Mouse (Mus musculus) cortical plate, adult 2 months (tissue): ENCODE measurements around the gene Sox13.

Source experiments
- CTCF ChIP-seq: fragments of 200-500 bp; IDR thresholded peaks from 2 replicates; pipeline ENCODE4 v1.5.1; 2011; ENCODE audit warnings: mild to moderate bottlenecking, control low read depth, low read length; ENCODE audit not compliant: insufficient read depth; ENCODE audit errors: extremely low read depth
- POLR2A ChIP-seq: fragments of 200-500 bp; IDR thresholded peaks from 2 replicates; pipeline ENCODE4 v1.6.1; 2011; ENCODE audit warnings: mild to moderate bottlenecking, low read length, control low read depth; ENCODE audit not compliant: insufficient read depth; ENCODE audit errors: extremely low read depth

GRCm38 (mm10) chr1:133364022-133364630, 60.1 kb downstream of the Sox13 start:
- TF ChIP-seq CTCF = no peak
- no peak for TF ChIP-seq POLR2A
